Mouse (Mus musculus): ENCODE data around the gene Mpc2. TPM values are rescaled to one million over a fixed set of nuclear protein-coding genes. Genes with fewer than 3 reads are reported as not detected.
A peak's percentile ranks its signal among the peaks of the same experiment; 100 is the strongest.

The Mpc2 gene
- polyA plus RNA-seq (2015; fragmentation: Nextera tagmentation; extraction: Ambion mirVana), result 750 and 780 TPM in 2 replicates

DNA sequence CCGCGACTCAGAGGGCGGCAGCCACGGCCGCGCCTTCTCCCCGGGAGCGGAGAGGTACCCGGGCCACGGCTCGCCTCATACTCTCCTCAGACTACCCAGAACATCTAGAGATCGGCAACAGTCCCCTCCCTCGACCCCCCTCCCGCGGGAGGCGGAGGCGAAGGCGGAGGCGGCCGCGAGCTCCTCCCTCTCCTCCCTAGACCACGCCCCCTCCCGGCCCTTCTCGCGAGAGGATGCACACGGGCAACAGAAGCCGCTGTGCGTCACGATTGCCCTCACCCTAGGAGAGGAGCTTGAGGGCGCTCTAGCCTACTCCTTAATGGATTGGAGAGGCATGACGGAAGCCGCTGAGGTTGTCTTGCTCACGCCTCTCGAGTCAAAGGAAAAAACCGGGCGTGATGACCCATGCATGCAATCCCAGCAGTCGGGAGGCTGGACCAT is at the start of gene Mpc2, which contains the start of gene Dcaf6:
Mpc2 (plus strand) TSS at position 278 of the 441 bp plus-strand sequence.
Dcaf6 (minus strand) TSS at position 116 of the 441 bp plus-strand sequence.
- under 1% methylated on average over 28 of the region's 37 CpGs for WGBS
- peak; percentile 93 for ATAC-seq (replicated peaks; ENCODE audit: low FRiP score, low read depth)
- DNase-seq (ENCODE audit: low spot score), result peak; percentile 98
- Histone ChIP-seq H3K4me3 (replicated peaks; ENCODE audit: low read depth, low read length) (peak within 1 kb of the TSS; percentile 99), H3K4me2 (ENCODE audit: low read length) (peak within 1 kb of the TSS; percentile 80), H3K27ac (peak within 1 kb of the TSS; percentile 99), H3K9me3 (replicated peaks; ENCODE audit: low read length) (no peaks in the 10 kb centered on the region), H3K27me3 (ENCODE audit: insufficient read depth, low read length) (no peaks in the 10 kb centered on the region), H3K36me3 (ENCODE audit: insufficient read depth, low read length) (no peaks in the 10 kb centered on the region), H3K9ac (ENCODE audit: low read depth, low read length) (peak within 1 kb of the TSS; percentile 92), H3K4me1 (replicated peaks; ENCODE audit: insufficient read depth, low read length) (no peaks in the 10 kb centered on the region)
- peak; percentile 59 for TF ChIP-seq CTCF (IDR thresholded peaks at IDR 0.05; ENCODE audit: low read depth)

DNA sequence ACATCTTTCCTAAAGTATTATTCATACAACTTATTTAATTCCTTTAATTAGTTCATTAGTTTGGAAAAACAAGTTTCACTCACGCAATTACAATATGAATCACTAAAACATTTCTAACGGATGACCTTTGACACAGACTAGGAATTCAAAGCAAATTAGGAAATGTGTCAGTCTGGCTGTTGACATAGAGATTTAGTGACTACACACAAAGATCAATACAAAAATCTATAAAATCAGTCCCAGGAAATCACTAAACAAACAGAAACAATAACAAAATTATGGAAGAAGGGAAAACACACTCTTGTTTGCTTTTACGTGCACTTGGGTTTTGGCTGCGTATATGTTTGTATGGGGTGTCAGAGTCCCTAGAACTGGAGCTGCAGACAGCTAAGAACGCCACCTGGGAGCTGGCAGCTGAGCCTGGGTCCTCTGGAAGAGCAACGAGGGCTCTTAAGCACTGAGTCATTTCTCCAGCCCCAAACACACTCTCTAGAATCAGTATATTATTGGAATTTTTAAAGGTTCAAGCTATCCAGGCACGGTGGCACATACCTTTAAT is 39.0 kb upstream of the Mpc2 start:
- Histone ChIP-seq H3K27me3 (ENCODE audit: insufficient read depth, low read length) (no peaks in the 10 kb centered on the region), H3K9me3 (replicated peaks; ENCODE audit: low read length) (no peaks in the 10 kb centered on the region), H3K4me1 (replicated peaks; ENCODE audit: insufficient read depth, low read length) (no peaks in the 10 kb centered on the region), H3K4me2 (ENCODE audit: low read length) (no peak overlapping the region), H3K27ac (no peak overlapping the region), H3K4me3 (replicated peaks; ENCODE audit: low read depth, low read length) (no peak overlapping the region), H3K36me3 (ENCODE audit: insufficient read depth, low read length) (no peaks in the 10 kb centered on the region), H3K9ac (ENCODE audit: low read depth, low read length) (no peak overlapping the region)
- ATAC-seq (replicated peaks; ENCODE audit: low FRiP score, low read depth), result no peak
- no peak for TF ChIP-seq CTCF (IDR thresholded peaks at IDR 0.05; ENCODE audit: low read depth)
- WGBS, result 84% methylated on average over 7 of the region's 7 CpGs
- no peak for DNase-seq (ENCODE audit: low spot score)

DNA sequence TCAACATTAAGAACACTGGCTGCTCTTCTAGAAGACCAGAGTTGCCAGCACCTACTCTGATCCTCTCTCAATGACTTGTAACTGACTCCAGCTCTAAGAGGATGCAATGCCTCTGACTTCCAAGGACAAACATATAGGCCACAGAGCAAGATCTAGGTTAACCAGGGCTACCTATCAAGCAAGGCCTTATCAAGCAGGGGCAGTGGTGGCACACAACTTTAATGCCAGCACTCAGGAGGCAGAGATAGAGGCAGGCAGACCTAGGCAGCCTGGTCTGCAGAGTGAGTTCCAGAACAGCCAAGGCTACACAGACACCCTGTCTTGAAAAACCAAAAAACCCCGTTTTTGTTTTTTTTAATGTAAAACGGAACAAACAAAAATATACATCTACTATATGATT is 34.2 kb upstream of the Mpc2 start:
- Histone ChIP-seq H3K9me3 (replicated peaks; ENCODE audit: low read length) (no peaks in the 10 kb centered on the region), H3K4me1 (replicated peaks; ENCODE audit: insufficient read depth, low read length) (no peaks in the 10 kb centered on the region), H3K9ac (ENCODE audit: low read depth, low read length) (no peak overlapping the region), H3K27me3 (ENCODE audit: insufficient read depth, low read length) (no peaks in the 10 kb centered on the region), H3K4me3 (replicated peaks; ENCODE audit: low read depth, low read length) (no peak overlapping the region), H3K36me3 (ENCODE audit: insufficient read depth, low read length) (no peaks in the 10 kb centered on the region), H3K27ac (no peak overlapping the region), H3K4me2 (ENCODE audit: low read length) (no peak overlapping the region)
- ATAC-seq (replicated peaks; ENCODE audit: low FRiP score, low read depth) (no peak), DNase-seq (ENCODE audit: low spot score) (no peak)
- WGBS, result 99% methylated on average over 2 of the region's 2 CpGs
- no peak for TF ChIP-seq CTCF (IDR thresholded peaks at IDR 0.05; ENCODE audit: low read depth)

DNA sequence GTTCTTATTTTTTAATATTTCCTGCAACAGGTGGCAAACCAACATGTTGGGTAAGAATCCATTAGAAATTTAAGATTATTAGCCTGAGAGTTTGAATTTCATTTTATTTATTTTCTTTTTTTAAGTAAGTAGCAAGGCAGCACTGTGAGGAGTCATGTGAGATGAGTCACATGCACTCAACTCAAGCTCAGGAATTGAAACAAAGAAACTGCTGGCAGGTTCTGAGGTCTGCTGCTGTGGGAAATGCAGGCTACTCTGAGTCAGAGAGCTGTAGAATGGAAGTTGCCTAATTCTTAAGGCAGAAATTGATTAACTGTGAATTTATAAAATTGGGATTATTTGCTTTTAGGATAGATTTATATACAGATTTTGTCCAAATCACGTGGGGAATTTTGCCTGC is 27.6 kb upstream of the Mpc2 start:
- Histone ChIP-seq H3K27ac (no peak overlapping the region), H3K4me3 (replicated peaks; ENCODE audit: low read depth, low read length) (no peak overlapping the region), H3K9me3 (replicated peaks; ENCODE audit: low read length) (no peaks in the 10 kb centered on the region), H3K4me2 (ENCODE audit: low read length) (no peak overlapping the region), H3K9ac (ENCODE audit: low read depth, low read length) (no peak overlapping the region), H3K4me1 (replicated peaks; ENCODE audit: insufficient read depth, low read length) (no peaks in the 10 kb centered on the region), H3K27me3 (ENCODE audit: insufficient read depth, low read length) (no peaks in the 10 kb centered on the region), H3K36me3 (ENCODE audit: insufficient read depth, low read length) (no peaks in the 10 kb centered on the region)
- WGBS, result 84% methylated on average over 1 of the region's 1 CpGs
- DNase-seq (ENCODE audit: low spot score), result no peak
- no peak for ATAC-seq (replicated peaks; ENCODE audit: low FRiP score, low read depth)
- no peak for TF ChIP-seq CTCF (IDR thresholded peaks at IDR 0.05; ENCODE audit: low read depth)

DNA sequence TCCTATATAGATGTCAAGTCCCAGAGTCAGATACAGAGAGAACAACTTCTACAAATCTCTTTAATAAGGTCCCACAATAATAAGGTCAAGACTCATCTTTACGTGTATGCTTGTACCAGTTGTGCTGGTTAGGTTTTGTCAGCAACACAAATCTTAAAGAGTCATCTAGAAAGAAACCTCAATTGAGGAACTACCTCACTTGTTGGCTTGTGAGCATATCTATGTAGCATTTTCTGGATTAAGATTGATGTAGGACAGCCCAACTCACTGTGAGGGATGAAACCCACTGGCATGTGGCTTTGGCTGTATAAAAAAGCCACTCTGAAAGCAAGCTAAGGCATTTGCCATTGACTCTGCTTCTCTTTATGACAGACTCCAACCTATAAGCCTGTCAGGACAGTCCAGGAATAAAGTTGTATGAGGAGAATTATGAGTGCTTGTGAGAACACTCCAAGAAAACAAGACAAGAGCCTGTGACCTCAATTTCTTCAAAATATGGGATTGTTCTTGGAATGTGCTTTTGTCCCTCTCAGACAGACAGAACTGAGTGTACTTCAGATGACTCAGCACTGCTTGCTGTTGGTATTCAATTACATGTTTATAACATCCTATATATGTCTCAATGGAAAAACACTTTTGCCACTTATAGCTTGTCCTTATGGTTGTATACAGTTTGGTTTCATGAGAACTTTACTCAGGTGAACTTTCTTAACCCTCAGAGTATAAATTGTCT is 22.0 kb upstream of the Mpc2 start:
- H3K4me3 ChIP-seq (replicated peaks; ENCODE audit: low read depth, low read length), result no peak overlapping the region
- H3K9me3 ChIP-seq (replicated peaks; ENCODE audit: low read length), result no peaks in the 10 kb centered on the region
- WGBS, result 94% methylated on average over 1 of the region's 1 CpGs
- no peak overlapping the region for H3K4me2 ChIP-seq (ENCODE audit: low read length)
- DNase-seq (ENCODE audit: low spot score) (peak; percentile 7), ATAC-seq (replicated peaks; ENCODE audit: low FRiP score, low read depth) (no peak)
- no peak for TF ChIP-seq CTCF (IDR thresholded peaks at IDR 0.05; ENCODE audit: low read depth)
- H3K27ac ChIP-seq, result no peak overlapping the region
- H3K27me3 ChIP-seq (ENCODE audit: insufficient read depth, low read length), result no peaks in the 10 kb centered on the region
- no peak overlapping the region for H3K9ac ChIP-seq (ENCODE audit: low read depth, low read length)
- H3K36me3 ChIP-seq (ENCODE audit: insufficient read depth, low read length), result no peaks in the 10 kb centered on the region
- no peaks in the 10 kb centered on the region; the same call in 1 of the 2 replicates for H3K4me1 ChIP-seq (replicated peaks; ENCODE audit: insufficient read depth, low read length)

DNA sequence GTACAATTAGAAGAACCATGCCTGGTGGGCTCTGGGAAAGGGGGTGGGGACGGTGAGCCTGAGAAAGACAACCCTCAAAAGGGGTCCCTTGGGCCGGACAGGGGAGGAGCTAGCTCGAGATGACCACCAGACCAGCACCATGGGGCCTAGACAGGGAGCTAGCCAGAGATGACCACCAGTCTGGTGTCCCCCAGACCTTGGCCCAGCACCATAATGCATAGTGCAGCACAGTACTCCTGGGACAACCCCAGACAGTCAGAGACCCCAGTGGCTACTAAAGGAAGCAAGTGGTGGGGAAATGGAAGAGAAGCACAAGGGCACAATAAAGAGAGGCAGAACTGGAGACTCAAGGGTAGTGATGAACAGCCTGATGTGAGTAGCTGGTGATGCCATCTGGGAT is 19.6 kb upstream of the Mpc2 start:
- no peaks in the 10 kb centered on the region for H3K27me3 ChIP-seq (ENCODE audit: insufficient read depth, low read length)
- H3K36me3 ChIP-seq (ENCODE audit: insufficient read depth, low read length), result no peaks in the 10 kb centered on the region
- ATAC-seq (replicated peaks; ENCODE audit: low FRiP score, low read depth) (peak; percentile 33; the same call in 1 of the 2 replicates), DNase-seq (ENCODE audit: low spot score) (no peak)
- TF ChIP-seq CTCF (IDR thresholded peaks at IDR 0.05; ENCODE audit: low read depth), result no peak
- no peak overlapping the region for H3K4me2 ChIP-seq (ENCODE audit: low read length)
- H3K4me1 ChIP-seq (replicated peaks; ENCODE audit: insufficient read depth, low read length), result no peaks in the 10 kb centered on the region; the same call in 1 of the 2 replicates
- H3K27ac ChIP-seq, result no peak overlapping the region
- H3K4me3 ChIP-seq (replicated peaks; ENCODE audit: low read depth, low read length), result no peak overlapping the region
- no peak overlapping the region for H3K9ac ChIP-seq (ENCODE audit: low read depth, low read length)
- 63% methylated on average over 3 of the region's 3 CpGs for WGBS
- no peaks in the 10 kb centered on the region for H3K9me3 ChIP-seq (replicated peaks; ENCODE audit: low read length)

Data from kidney, postnatal 0 days (tissue).